Mouse (Mus musculus): ENCODE results near the gene Mfrp.

DNA sequence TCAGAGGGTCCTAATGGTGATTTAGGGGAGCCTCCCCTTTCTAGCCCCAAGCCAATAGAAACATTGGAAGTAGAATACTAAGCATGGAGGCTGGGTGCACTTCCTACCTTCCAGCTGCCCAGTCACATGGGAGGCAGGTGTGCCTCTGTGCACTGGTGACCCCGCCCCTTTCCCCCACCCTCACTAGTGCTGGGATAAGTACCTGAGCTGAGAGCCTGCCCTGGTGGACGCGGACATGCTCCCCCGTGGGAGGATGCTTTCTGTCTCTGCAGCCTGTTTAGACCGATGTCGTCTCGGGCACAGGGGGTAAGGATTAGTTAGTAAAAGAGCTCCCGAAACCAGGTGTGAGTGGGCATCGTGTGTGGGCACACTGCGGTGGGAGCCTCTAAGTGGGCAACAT, 14.6 kb upstream of the Mfrp start:
- TF ChIP-seq CTCF (IDR thresholded peaks at IDR 0.05; ENCODE audit: low read depth, low read length) (no peak), POLR2A (IDR thresholded peaks at IDR 0.05; ENCODE audit: extremely low read depth, insufficient read depth, low read length) (no peak)

Measured in liver, adult 2 months (tissue).